Mouse (Mus musculus) urinary bladder, postnatal 14 days (tissue): Measurements from ENCODE around the gene Immp2l.

Experiments
- DNase-seq: peaks from one replicate; pipeline ENCODE4 v3.0.0; 2021; ENCODE audit warnings: low spot score

Gene Immp2l

GRCm38 (mm10) chr12:41539989-41540388 lies 516.1 kb downstream of the Immp2l start:
- no peak for DNase-seq

GRCm38 (mm10) chr12:41551578-41551977 lies 527.7 kb downstream of the Immp2l start:
- DNase-seq = no peak

GRCm38 (mm10) chr12:41557832-41558231 lies 533.9 kb downstream of the Immp2l start:
- DNase-seq = no peak

- no peak for DNase-seq
Observed at GRCm38 (mm10) chr12:41558956-41559735, 535.3 kb downstream of the Immp2l start.

- no peak for DNase-seq
Observed at GRCm38 (mm10) chr12:41565540-41566432, 541.9 kb downstream of the Immp2l start.

- DNase-seq = no peak
Observed at GRCm38 (mm10) chr12:41566433-41566794, 542.5 kb downstream of the Immp2l start.

GRCm38 (mm10) chr12:41573754-41574153 lies 549.9 kb downstream of the Immp2l start:
- DNase-seq = no peak

GRCm38 (mm10) chr12:41575221-41575620 lies 551.3 kb downstream of the Immp2l start:
- DNase-seq = no peak

GRCm38 (mm10) chr12:41593401-41593800 lies 569.5 kb downstream of the Immp2l start:
- no peak for DNase-seq

GRCm38 (mm10) chr12:41594037-41594436 lies 570.1 kb downstream of the Immp2l start:
- no peak for DNase-seq

GRCm38 (mm10) chr12:41615271-41615670 lies 591.4 kb downstream of the Immp2l start:
- no peak for DNase-seq

- DNase-seq = no peak
Observed at GRCm38 (mm10) chr12:41621341-41621740, 597.5 kb downstream of the Immp2l start.

- no peak for DNase-seq
Observed at GRCm38 (mm10) chr12:41643262-41643661, 619.4 kb downstream of the Immp2l start.

- no peak for DNase-seq
Observed at GRCm38 (mm10) chr12:41644802-41645551, 621.1 kb downstream of the Immp2l start.

GRCm38 (mm10) chr12:41646956-41647575 lies 623.2 kb downstream of the Immp2l start:
- DNase-seq = no peak

GRCm38 (mm10) chr12:41647675-41648074 lies 623.8 kb downstream of the Immp2l start:
- no peak for DNase-seq

GRCm38 (mm10) chr12:41649826-41650541 lies 626.1 kb downstream of the Immp2l start:
- DNase-seq = no peak

GRCm38 (mm10) chr12:41668280-41668679 lies 644.4 kb downstream of the Immp2l start:
- no peak for DNase-seq

- no peak for DNase-seq
Observed at GRCm38 (mm10) chr12:41669481-41669880, 645.6 kb downstream of the Immp2l start.

GRCm38 (mm10) chr12:41674861-41675260 lies 651.0 kb downstream of the Immp2l start:
- DNase-seq = no peak

GRCm38 (mm10) chr12:41680141-41680540 lies 656.3 kb downstream of the Immp2l start:
- no peak for DNase-seq
